Mouse (Mus musculus): ENCODE results near the gene Fat3.

DNA sequence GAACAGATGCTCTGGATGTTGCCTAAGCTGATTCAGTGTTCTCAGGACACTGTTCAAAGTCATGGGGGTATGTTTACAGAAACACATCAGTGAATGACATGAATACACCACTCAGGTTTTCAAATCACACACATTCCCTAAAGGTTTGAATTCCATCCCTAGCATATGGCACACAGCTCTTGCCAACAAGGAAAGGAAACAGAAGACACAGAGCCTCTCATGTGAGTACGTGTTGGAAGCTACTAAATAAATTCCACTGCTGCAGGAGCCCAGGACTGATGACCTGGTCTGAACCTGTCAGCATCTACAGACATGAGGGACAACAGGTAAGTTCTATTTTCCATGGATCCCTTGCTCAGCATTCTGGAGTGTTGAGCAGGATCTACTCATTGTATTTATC lies 528.9 kb downstream of the Fat3 start:
- TF ChIP-seq FLI1 (IDR thresholded peaks at IDR 0.05; ENCODE audit: low read length) (no peak), GATA1 (IDR thresholded peaks at IDR 0.05; ENCODE audit: borderline replicate concordance, low read length) (no peak)
